Mouse (Mus musculus) kidney, postnatal 4 days (tissue): ENCODE data around the gene Srgap3.

Experiments used
- DNase-seq, 2 experiments: peaks; one replicate each; pipeline ENCODE4 v3.0.0; 2021; ENCODE audit warnings: mixed read lengths in 2 of 2

Gene Srgap3

DNA sequence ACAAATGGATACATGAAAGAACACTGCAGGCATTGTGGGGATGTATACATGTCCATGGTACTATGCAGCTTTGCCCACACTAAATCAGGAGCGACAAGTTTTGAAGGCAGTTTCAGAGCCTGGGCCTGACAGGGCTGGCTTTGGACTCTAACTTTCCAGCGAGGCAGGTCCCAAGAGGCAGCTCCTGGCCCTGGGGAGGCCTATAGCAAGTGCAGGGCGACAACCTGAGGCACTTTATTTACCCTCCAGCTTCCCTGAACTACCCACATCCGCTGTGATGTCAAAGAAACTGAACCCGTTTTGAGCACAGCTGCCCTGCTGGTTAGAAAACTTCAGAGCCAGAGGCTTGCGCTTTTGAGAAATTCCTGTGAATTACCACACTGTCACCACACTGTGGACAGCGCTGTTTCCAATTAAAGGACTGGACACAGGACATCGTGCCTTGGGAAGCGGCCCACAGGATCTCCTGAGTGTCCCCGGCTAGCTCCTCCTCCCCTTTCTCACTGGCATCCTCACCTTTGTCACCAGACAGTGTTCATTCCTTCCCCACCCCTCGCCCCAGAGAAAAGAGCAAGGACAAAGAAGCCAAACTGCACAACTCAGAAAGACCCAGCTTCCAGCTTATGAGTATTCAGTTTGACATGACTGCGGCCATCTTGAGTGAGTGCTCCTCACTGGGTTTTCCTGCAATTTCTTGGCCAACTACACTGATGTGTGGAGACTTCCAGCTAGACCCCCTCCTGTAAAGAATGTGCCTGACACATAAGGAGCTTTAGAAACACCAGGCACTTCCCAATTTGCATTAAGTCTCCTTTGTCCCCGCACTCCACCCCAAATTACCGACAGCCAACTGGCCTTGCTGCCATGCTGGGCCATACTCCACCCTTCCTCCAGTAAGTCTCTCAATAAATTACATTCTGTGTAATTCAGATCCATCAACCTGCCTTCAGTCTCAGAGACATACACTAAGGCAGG is 94.5 kb downstream of the Srgap3 start:
- DNase-seq: no peak

GRCm38 (mm10) chr6:112850745-112851144 is 96.3 kb downstream of the Srgap3 start:
- no peak for DNase-seq

DNA sequence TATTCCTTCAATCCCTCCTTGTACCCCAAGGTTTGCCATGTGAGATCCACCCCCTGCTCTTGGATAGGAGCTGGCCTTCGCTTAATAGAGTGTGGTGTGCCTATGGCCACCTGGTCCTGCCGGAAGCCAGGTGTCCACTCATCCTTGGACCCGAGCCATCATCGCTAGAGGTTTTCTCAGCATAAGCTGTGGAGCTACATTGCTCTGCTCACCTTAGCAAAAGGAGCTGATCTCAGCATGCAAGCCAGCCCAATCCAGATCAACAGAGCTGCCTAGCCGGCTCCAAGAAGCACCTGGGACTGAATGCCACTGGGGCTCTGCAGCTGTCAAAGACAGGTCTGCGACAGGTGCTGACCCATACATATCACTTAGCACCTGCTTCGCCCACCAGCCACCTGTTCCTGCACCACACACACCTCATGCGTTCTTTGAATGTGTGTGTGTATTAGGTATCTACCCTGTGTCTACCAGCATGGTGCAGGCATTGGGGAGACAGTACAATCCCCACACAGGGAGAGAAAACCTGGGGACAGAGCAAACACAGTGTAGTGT is 98.4 kb downstream of the Srgap3 start:
- no peak for DNase-seq

- DNase-seq: no peak
These were observed 100.2 kb downstream of the Srgap3 start for GRCm38 (mm10) chr6:112846863-112847262.

GRCm38 (mm10) chr6:112842426-112842825 is 104.6 kb downstream of the Srgap3 start:
- peak; percentile 29 to 55 for DNase-seq

- no peak for DNase-seq
These were observed 106.7 kb downstream of the Srgap3 start for GRCm38 (mm10) chr6:112840400-112840799.

DNA sequence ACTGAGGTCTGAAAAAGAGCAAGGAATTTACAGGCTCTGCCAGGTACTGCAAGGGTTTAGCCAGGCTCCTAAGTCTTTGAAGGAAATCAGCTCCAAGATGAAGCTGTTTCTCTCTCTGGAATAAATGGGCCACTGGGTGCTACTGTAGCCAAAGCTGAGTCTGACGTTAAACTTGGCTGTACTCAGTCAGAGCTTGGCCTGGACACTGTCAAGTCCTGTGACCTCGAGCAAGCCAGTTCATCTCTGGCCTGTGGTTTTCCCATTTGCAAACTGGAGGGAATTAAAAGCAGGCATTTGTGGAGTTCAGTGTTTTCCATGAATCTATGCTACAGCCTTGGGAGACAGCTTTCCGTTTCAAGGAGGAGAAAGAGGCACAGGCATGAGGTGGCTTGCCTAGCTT is 107.7 kb downstream of the Srgap3 start:
- DNase-seq: no peak

DNA sequence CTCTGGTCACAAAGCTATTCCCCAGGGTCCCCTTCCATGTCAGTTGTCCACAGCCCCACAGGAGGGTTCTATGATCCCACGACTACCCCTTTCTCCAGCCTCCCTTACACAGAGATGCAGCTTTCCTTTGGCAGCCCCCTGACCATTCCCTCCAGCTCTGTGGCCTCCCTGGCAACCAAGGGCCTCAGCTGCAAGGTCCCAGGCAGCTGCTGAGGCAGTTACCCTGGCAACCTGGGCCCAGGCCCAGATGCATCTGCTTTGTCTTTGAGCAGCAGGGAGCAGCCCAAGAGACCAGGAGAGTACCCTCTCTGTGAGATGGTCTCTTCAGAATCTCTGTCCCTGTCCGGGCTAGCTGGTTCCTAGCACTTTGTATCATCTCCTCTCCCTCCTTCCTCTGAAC is 108.2 kb downstream of the Srgap3 start:
- DNase-seq: no peak

GRCm38 (mm10) chr6:112836712-112837111 is 110.4 kb downstream of the Srgap3 start:
- peak in 1 of 2 experiments; percentile 25 for DNase-seq

GRCm38 (mm10) chr6:112835413-112835812 is 111.7 kb downstream of the Srgap3 start:
- no peak for DNase-seq

- DNase-seq: no peak
These were observed 112.6 kb downstream of the Srgap3 start for GRCm38 (mm10) chr6:112834430-112834829.

DNA sequence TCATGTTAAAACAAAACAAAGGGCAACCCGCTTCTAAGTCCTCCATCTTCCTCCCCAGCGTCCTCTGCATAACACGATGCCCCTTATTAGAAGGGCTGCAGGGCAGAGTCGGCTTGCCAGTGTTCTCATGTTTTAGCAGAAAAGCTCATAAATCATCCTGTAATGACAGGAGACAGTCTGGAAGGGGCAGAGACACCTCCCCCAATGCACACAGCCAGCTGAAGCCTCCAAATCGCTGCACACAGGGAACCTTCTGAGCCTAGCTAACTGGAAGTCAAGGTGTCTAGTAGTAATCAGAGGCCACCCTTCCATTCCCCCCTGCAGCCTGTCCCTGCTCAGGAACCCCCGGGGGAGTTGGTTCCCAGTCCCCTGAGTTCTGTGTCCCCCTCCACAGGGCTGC is 113.3 kb downstream of the Srgap3 start:
- DNase-seq: no peak

- DNase-seq: peak in 1 of 2 experiments; percentile 45
These were observed 117.9 kb downstream of the Srgap3 start for GRCm38 (mm10) chr6:112829196-112829595.

- DNase-seq: no peak
These were observed 118.6 kb downstream of the Srgap3 start for GRCm38 (mm10) chr6:112828420-112828819.

- no peak for DNase-seq
These were observed 121.4 kb downstream of the Srgap3 start for GRCm38 (mm10) chr6:112825657-112826056.

GRCm38 (mm10) chr6:112823096-112823495 is 124.0 kb downstream of the Srgap3 start:
- DNase-seq: no peak

- no peak for DNase-seq
These were observed 126.6 kb downstream of the Srgap3 start for GRCm38 (mm10) chr6:112820298-112820992.

- DNase-seq: no peak
These were observed 128.6 kb downstream of the Srgap3 start for GRCm38 (mm10) chr6:112818403-112818901.

GRCm38 (mm10) chr6:112815604-112816003 is 131.5 kb downstream of the Srgap3 start:
- no peak for DNase-seq

DNA sequence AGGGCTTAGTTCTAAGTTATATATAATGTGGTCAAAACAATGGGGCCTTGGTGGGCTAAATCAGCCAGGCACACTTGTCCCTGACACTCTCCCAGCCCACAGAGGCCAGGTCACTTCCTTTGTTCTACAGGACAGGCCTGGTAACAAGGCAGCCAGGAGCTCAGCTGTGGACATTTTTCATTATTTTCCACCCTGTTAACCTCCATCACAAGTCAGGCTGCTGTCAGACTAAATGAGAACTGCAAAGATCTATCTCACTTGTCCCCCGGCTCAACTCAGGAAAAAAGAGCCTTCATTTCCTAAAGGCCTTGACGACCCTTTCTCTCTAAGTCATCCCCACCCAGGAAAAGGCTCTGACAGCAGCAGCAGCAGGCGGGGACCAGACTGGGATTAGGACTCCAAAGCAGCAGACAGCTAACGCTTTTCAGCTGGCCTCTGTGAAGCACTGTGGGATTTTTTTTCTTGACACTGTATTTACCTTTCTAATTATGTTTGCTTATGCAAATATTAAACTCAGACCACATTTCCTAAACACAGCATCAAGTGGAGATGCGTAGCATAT is 132.5 kb downstream of the Srgap3 start:
- DNase-seq: peak; percentile 37 to 58

DNA sequence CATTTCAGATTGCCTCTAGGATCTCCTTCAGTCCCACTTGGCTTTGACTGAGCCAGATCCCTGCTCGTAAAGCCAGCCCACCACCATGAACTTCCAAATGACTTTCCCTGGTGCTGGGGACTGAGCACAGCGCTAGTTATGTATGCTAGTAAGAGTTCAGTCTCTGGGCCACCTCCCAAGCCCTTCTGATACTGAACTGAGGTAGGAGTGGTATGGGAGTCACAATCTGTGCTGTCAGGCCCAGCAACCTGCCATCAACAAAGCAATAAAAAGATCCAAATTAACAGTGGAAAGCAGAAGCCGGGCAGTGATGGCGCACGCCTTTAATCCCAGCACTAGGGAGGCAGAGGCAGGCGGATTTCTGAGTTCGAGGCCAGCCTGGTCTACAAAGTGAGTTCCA is 134.2 kb downstream of the Srgap3 start:
- no peak for DNase-seq

DNA sequence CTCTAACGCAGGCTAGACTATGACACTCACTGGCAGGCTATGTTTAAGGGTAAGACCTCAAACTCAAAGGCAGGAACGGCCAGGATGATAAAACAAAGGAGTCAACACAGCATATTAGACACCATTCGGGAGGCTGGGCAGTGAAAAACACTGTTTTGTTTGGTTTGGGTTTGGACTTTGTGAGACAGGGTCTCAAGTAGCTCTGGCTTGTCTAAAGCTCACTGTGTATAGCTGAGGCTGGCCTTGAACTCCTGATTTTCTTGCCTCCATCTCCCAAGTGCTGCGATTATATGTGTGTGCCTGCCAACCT is 136.6 kb downstream of the Srgap3 start:
- no peak for DNase-seq
